Mouse (Mus musculus) cerebellum, adult 11-12 months (tissue): ENCODE data around the gene Katnal1.
A peak's percentile ranks its signal among the peaks of the same experiment; 100 is the strongest.

Source experiments
- DNase-seq: peaks from one replicate; pipeline ENCODE4 v3.0.0; 2022

Katnal1 gene

DNA sequence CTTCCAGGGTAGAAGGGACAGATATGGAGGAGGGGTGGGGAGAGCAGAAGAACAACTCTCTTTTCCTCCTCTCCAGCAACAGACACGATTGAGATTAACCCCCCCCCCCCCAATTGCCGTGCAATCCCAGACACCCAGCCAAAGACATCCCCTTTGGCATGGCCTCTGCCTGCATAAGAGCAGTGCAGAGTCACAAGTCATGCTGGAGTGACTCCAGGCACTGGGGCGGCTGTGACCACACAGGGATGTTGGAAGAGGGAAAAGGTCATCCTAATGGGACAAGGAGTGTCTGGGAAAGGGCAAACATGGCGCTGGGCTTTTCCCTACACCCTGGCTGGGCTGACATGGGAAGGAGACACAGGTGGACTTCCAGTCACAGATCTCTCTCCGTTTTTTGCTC lies 24.0 kb upstream of the Katnal1 start:
- DNase-seq, result no peak

GRCm38 (mm10) chr5:148952419-148952818 lies 23.3 kb upstream of the Katnal1 start:
- DNase-seq, result no peak

DNA sequence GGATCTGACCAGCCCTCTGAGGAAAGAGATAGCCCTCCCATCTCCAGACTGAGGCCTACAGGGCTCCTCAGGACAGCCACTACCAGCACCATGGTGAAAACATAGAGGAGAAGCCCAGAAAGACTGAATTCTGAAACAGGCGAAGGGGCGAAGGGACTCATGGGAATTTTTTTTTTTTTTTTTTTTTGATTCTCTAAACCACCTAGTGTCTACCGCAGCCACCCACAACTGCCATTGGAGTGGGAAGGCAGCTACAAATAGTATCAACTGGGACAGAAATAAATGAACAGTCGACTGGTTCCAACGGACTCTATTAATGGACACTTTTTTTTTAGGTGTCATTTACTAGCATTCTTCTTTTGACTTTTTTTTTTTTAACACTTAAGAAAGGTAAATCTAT lies 22.2 kb upstream of the Katnal1 start:
- no peak for DNase-seq

- DNase-seq, result no peak
Observed at GRCm38 (mm10) chr5:148950064-148950463, 20.9 kb upstream of the Katnal1 start.

- DNase-seq, result no peak
Observed at GRCm38 (mm10) chr5:148948577-148948976, 19.5 kb upstream of the Katnal1 start.

GRCm38 (mm10) chr5:148947412-148947811 lies 18.3 kb upstream of the Katnal1 start:
- DNase-seq, result no peak

- no peak for DNase-seq
Observed at GRCm38 (mm10) chr5:148946787-148947186, 17.7 kb upstream of the Katnal1 start.

DNA sequence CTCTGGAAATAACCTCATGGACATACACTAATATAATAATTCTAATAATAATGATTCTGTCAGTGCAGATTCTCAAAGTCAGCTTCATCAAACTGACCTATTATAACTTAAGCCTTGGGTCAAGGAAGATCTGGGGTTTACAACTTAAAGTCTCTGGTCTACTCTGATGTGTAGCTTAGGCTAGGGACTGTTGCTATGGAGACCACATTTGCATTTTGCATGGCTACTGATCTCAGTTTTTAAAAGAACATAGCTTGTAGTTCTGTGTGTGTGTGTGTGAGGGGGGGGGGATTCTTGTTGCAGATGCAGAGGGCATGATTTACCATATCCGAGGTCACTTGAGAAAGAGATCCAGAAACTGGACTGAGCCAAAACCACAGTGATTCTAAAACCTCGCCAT lies 16.6 kb upstream of the Katnal1 start:
- DNase-seq, result no peak

- DNase-seq, result no peak
Observed at GRCm38 (mm10) chr5:148944024-148944423, 14.9 kb upstream of the Katnal1 start.

DNA sequence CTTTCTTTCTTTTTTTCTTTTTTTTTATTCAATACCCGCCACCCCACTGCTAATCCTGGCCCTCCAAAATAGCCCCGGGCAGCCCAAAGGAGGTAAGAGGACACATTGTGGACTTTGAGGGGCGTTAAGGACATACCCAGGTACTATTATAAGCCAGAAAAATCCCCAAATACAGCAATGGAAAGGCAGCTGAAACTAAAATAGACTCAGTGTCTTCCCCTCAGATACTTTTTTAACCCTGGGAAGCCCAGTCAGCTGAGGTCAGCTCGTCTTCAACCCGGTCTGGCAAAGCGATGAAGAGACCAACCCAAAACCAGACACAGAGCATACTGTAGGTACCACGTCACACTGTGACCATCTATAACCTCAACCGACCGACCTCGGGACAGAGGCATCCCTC lies 14.3 kb upstream of the Katnal1 start:
- no peak for DNase-seq

DNA sequence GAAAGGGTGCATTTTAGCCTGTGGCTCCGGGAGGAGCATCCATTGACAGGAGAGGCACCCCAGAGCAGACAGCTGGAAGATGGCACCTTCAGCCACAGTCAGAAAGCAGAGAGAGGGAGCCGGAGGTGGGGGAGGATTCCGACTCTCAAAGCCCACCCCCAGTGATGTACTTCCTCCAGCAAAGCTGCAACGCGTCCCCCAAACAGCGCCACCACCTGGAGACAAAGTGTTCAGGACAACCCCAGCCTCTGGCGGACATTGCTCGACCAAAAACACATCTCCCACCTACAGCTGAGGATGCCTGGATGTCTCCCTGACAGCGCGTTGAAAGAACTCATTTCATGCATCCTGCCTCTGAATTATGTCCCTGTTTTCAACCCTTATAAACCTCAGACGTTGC lies 13.8 kb upstream of the Katnal1 start:
- DNase-seq, result no peak

DNA sequence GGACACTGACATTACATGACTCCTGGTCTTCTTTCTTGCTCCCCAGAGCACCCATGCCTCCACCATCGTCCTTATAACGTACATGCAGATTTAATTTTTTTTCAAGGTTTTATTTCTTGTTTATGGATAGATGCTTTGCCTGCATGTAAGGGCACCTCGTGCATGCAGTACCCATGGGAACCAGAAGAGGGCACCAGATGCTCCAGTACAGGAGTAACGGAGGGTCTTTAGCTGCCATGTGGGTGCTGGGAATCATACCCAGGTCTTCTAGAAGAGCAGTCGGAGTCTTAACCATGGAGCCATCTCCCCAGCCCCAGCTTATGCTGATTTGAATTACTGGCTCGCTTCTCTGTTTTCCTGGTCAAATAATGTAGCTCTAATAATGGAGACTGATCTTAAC lies 13.2 kb upstream of the Katnal1 start:
- DNase-seq, result no peak

- no peak for DNase-seq
Observed at GRCm38 (mm10) chr5:148941867-148942266, 12.7 kb upstream of the Katnal1 start.

GRCm38 (mm10) chr5:148939948-148940382 lies 10.8 kb upstream of the Katnal1 start:
- no peak for DNase-seq

DNA sequence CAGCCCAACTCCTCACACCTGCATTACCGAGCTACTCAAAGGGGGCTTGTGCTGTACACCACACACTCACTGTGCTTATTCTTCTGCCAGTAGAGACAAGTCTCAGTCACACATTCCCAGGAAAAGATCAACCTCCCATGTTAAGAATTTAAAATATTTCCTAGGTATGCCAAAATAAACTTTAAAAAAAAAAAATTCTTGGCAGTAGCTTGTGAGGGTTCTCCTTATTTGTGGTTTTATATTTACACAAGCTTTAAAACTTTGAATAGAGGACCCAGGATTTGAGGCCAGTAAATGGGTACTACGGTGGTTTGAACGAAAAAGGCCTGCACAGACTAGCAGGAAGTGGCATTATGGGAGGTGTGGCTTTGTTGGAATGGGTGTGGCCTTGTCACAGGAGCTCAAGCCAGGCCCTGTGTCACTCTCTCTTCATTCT lies 7.4 kb upstream of the Katnal1 start:
- DNase-seq, result no peak

GRCm38 (mm10) chr5:148935871-148936270 lies 6.8 kb upstream of the Katnal1 start:
- DNase-seq, result no peak

DNA sequence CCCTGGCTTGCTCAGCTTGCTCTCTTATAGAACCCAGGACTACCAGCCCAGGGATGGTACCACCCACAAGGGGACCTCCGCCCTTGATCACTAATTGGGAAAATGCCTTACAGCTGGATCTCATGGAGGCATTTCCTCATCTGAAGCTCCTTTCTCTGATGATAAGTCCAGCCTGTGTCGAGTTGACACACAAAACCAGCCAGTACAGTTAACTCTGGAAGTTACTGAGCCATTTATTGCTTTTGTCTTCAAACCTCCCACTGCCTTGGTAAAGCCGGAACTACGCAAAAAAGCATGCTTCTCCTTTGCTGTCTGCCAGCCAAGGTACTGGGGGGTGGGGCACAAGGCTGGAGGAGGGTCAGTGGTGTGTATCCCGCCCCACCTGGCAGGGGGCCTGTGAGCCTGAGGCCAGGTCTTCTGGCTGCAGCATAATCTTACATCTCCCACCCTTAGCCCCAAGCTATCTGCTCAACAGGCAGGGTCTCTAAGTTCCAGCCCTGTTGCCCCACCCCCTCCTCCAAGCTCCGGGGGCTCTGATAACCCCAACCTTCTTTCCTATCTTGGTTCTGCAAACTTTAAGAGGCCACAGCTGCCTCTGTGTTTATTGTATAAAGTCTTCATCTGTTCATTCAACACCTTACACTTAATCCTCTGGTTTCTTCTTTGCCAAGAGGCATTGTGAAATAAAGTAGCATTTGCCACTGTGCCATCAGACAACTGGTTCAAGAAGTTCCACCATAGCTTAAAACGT lies 6.1 kb upstream of the Katnal1 start:
- DNase-seq, result no peak

DNA sequence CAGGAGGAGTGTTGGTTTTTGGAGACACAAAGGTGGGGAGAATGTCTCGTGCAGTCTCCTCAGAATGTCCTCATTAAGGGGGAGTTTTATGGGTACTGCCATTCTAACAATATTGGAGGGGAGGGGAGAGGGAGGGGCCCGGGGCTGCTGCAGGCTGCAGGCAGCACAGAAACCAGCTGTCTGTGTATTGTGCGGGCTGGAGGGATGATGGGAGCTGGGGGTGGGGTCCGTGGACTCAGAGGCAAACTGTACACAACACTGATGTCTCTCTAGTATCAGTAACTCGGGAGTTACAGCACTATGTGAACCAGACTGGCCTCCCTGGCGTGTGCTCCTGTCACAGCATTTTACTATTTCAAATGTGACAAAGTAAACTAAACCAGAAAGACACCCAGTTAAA lies 5.3 kb upstream of the Katnal1 start:
- DNase-seq, result no peak

DNA sequence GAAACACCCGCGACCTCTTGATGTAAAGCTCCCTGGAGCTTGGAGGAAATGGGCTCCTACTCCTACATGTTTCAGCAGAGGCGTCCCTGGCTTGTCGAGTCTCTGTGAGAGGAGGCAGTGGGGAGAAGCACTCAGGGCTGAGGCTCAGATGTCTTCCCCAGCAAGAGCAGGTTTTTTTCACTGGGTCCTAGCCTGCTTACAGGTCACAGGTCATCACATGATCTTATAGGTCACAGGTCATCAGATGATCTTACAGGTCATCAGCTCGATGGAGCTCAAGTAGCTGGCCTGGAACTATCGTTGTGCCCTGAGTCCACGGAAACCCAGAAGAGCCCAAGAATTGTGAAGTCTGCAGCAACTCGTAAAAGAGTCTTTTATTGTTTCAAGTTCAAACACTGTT lies 4.6 kb upstream of the Katnal1 start:
- no peak for DNase-seq

GRCm38 (mm10) chr5:148931301-148931700 lies 2.2 kb upstream of the Katnal1 start:
- no peak for DNase-seq

- DNase-seq, result peak; percentile 93
Observed at GRCm38 (mm10) chr5:148928382-148929115, 571 bp downstream of the Katnal1 start.

GRCm38 (mm10) chr5:148927717-148928223 lies 1.4 kb downstream of the Katnal1 start:
- DNase-seq, result no peak

DNA sequence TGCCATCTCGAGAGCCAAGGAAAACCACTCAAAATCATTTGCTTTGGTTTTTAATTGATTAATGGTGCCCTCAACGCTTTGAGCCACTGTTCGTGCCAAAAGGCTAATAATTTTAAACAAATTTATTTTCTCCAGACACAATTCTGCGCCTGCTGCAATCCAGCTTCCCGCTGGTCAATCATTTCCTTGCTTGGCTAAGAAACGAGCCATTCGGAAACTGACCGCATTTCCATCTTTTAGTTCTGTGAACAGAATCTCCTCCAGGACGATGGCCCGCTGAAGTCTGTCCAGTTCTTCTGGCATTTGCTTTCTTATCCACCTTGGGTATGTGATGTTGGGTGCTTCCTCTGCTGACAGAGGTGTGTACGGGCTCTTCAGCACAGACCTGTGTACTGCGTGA lies 4.5 kb downstream of the Katnal1 start:
- no peak for DNase-seq

DNA sequence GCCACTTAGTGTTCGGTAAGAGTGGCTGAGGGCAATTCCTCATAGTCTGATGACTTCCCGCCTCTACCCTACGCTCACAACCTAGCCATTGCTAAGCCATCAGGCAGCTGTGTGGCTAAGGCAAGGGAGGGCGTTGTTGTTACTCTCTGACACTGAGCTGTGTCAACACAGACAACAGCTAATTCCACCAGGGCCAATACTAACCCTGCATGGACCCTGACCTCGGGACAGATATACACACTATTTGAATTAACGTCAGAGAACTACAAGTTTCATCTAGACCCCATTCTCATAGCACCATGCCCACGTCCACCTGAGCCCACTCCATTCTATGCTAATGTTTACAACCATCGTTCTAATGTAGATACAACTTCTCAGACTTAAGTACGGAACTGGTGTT lies 5.1 kb downstream of the Katnal1 start:
- no peak for DNase-seq
